In genomic region chr14:46816916-46817622, GRCm38 (mm10) we compare ENCODE assay signal across 22 mouse cellular contexts. TPM values are rescaled to one million over a fixed set of nuclear protein-coding genes. Genes with fewer than 3 reads are reported as not detected.
DNase-seq lines count a peak whose midpoint lies in the region; ATAC-seq lines count a peak whose summit lies in the region.
"Had no signal": no experiment of that assay in that cellular context is flagged by ENCODE, and none has a peak within 500 bp of the region (broad histone marks: within the 10 kb centered on the region; RNA-seq: fewer than 3 reads in every experiment).

No protein-coding gene starts in this region.

- H3K4me1 ChIP-seq in heart, embryonic 12.5 days (replicated peaks): peaks cover 30% of the 10 kb centered on the region
- peaks cover 56% of the 10 kb centered on the region for H3K4me1 ChIP-seq in liver, embryonic 12.5 days
- H3K4me1 ChIP-seq in liver, embryonic 11.5 days (replicated peaks; ENCODE audit: control insufficient read depth, insufficient read depth, low read length): peaks cover 17% of the 10 kb centered on the region; the same call in 1 of the 2 replicates
- H3K4me1 ChIP-seq in liver, embryonic 16.5 days (ENCODE audit: control insufficient read depth, low read depth, low read length): peaks cover 33% of the 10 kb centered on the region
- peaks cover 25% of the 10 kb centered on the region for H3K4me1 ChIP-seq in forebrain, embryonic 13.5 days

- peak; percentile 74 for DNase-seq in heart, adult 11 months
- no peak for DNase-seq in liver, embryonic 11.5 days (ENCODE audit: low spot score)
- DNase-seq in c-Kit-positive CD71-positive TER-119-positive erythroid progenitor cells, embryonic 14.5 days (ENCODE audit: low spot score): no peak
- DNase-seq: adrenal gland, adult 2 months; adrenal gland, postnatal 14 days; cerebellum, adult 18-20 months; cerebellum, adult 9-10 months; cerebellum, postnatal 14 days; gastrocnemius, postnatal 25 days; heart, adult 2 months had no signal

- no peak overlapping the region for H3K4me3 ChIP-seq in heart, embryonic 12.5 days
- no peak overlapping the region for H3K4me3 ChIP-seq in liver, embryonic 12.5 days
- H3K4me3 ChIP-seq in liver, embryonic 11.5 days (ENCODE audit: low read depth, low read length): no peak overlapping the region
- no peak overlapping the region for H3K4me3 ChIP-seq in liver, embryonic 16.5 days (ENCODE audit: low read depth, low read length)
- no peak overlapping the region for H3K4me3 ChIP-seq in forebrain, embryonic 13.5 days
- H3K4me3 ChIP-seq: embryonic facial prominence, embryonic 12.5 days; embryonic facial prominence, embryonic 15.5 days; forebrain, embryonic 15.5 days; heart, adult 2 months; heart, embryonic 10.5 days; hindbrain, embryonic 12.5 days; hindbrain, embryonic 15.5 days had no signal

- no peaks in the 10 kb centered on the region for H3K9me3 ChIP-seq in heart, embryonic 12.5 days (replicated peaks)
- no peaks in the 10 kb centered on the region for H3K9me3 ChIP-seq in liver, embryonic 12.5 days (replicated peaks)
- no peaks in the 10 kb centered on the region for H3K9me3 ChIP-seq in liver, embryonic 11.5 days (ENCODE audit: control insufficient read depth, low read length)
- H3K9me3 ChIP-seq in liver, embryonic 16.5 days (replicated peaks; ENCODE audit: control insufficient read depth, low read length): no peaks in the 10 kb centered on the region
- no peaks in the 10 kb centered on the region for H3K9me3 ChIP-seq in forebrain, embryonic 13.5 days (replicated peaks)
- H3K9me3 ChIP-seq: embryonic facial prominence, embryonic 12.5 days; embryonic facial prominence, embryonic 15.5 days; forebrain, embryonic 15.5 days; G1E; heart, embryonic 10.5 days; hindbrain, embryonic 12.5 days; hindbrain, embryonic 15.5 days had no signal

- no peak overlapping the region for H3K9ac ChIP-seq in heart, embryonic 12.5 days
- H3K9ac ChIP-seq in liver, embryonic 12.5 days: no peak overlapping the region
- no peak overlapping the region for H3K9ac ChIP-seq in liver, embryonic 11.5 days (ENCODE audit: low read depth, low read length)
- no peak overlapping the region for H3K9ac ChIP-seq in liver, embryonic 16.5 days (ENCODE audit: low read depth, low read length)
- no peak overlapping the region for H3K9ac ChIP-seq in forebrain, embryonic 13.5 days
- H3K9ac ChIP-seq: embryonic facial prominence, embryonic 12.5 days; embryonic facial prominence, embryonic 15.5 days; forebrain, embryonic 15.5 days; hindbrain, embryonic 12.5 days; hindbrain, embryonic 15.5 days had no signal

- ATAC-seq in heart, embryonic 12.5 days (ENCODE audit: insufficient number of reproducible peaks, low FRiP score): no peak
- ATAC-seq in liver, embryonic 12.5 days: no peak
- ATAC-seq in liver, embryonic 11.5 days (replicated peaks; ENCODE audit: low FRiP score): no peak
- no peak for ATAC-seq in liver, embryonic 16.5 days (ENCODE audit: low read depth)
- no peak for ATAC-seq in forebrain, embryonic 13.5 days
- no peak for ATAC-seq in cerebellum, adult (ENCODE audit: insufficient number of reproducible peaks, low FRiP score, low TSS enrichment)
- ATAC-seq: forebrain, embryonic 15.5 days had no signal

- peaks cover 36% of the 10 kb centered on the region for H3K36me3 ChIP-seq in heart, embryonic 12.5 days
- H3K36me3 ChIP-seq in liver, embryonic 12.5 days: peaks cover 64% of the 10 kb centered on the region
- H3K36me3 ChIP-seq in liver, embryonic 11.5 days (ENCODE audit: control insufficient read depth, insufficient read depth, low read length): peaks cover 15% of the 10 kb centered on the region
- H3K36me3 ChIP-seq in liver, embryonic 16.5 days (ENCODE audit: control insufficient read depth, insufficient read depth): peaks cover 12% of the 10 kb centered on the region
- H3K36me3 ChIP-seq in forebrain, embryonic 13.5 days (ENCODE audit: poor library complexity, severe bottlenecking): peaks cover 25% of the 10 kb centered on the region

- H3K27ac ChIP-seq in heart, embryonic 12.5 days (ENCODE audit: poor library complexity, severe bottlenecking): no peak overlapping the region
- H3K27ac ChIP-seq in liver, embryonic 12.5 days: peak overlapping the region; percentile 22; the same call in 1 of the 2 replicates
- no peak overlapping the region for H3K27ac ChIP-seq in liver, embryonic 11.5 days (ENCODE audit: low read depth, low read length)
- H3K27ac ChIP-seq in liver, embryonic 16.5 days (ENCODE audit: low read length): 0 out of 2 replicates have a peak overlapping the region, but pooled peaks have one; percentile 39
- no peak overlapping the region for H3K27ac ChIP-seq in forebrain, embryonic 13.5 days
- H3K27ac ChIP-seq: embryonic facial prominence, embryonic 12.5 days; embryonic facial prominence, embryonic 15.5 days; forebrain, embryonic 15.5 days; heart, adult 2 months; heart, embryonic 10.5 days; hindbrain, embryonic 12.5 days; hindbrain, embryonic 15.5 days had no signal

- no peaks in the 10 kb centered on the region for H3K27me3 ChIP-seq in heart, embryonic 12.5 days (replicated peaks)
- H3K27me3 ChIP-seq in liver, embryonic 12.5 days (replicated peaks): no peaks in the 10 kb centered on the region
- H3K27me3 ChIP-seq in liver, embryonic 11.5 days (replicated peaks; ENCODE audit: control insufficient read depth, insufficient read depth, low read length): no peaks in the 10 kb centered on the region
- H3K27me3 ChIP-seq in liver, embryonic 16.5 days (ENCODE audit: control insufficient read depth, insufficient read depth, low read depth, low read length): no peaks in the 10 kb centered on the region
- no peaks in the 10 kb centered on the region for H3K27me3 ChIP-seq in forebrain, embryonic 13.5 days
- H3K27me3 ChIP-seq: embryonic facial prominence, embryonic 12.5 days; embryonic facial prominence, embryonic 15.5 days; forebrain, embryonic 15.5 days; hindbrain, embryonic 12.5 days; hindbrain, embryonic 15.5 days had no signal

- H3K4me2 ChIP-seq in heart, embryonic 12.5 days: no peak overlapping the region
- H3K4me2 ChIP-seq in liver, embryonic 12.5 days: no peak overlapping the region
- no peak overlapping the region for H3K4me2 ChIP-seq in liver, embryonic 11.5 days
- no peak overlapping the region for H3K4me2 ChIP-seq in liver, embryonic 16.5 days (ENCODE audit: low read depth, low read length)
- H3K4me2 ChIP-seq in forebrain, embryonic 13.5 days: no peak overlapping the region
- H3K4me2 ChIP-seq: embryonic facial prominence, embryonic 12.5 days; embryonic facial prominence, embryonic 15.5 days; forebrain, embryonic 15.5 days; hindbrain, embryonic 12.5 days; hindbrain, embryonic 15.5 days had no signal

- WGBS in heart, embryonic 12.5 days: 84% methylated on average over 8 of the region's 8 CpGs
- 72% methylated on average over 8 of the region's 8 CpGs for WGBS in liver, embryonic 12.5 days (ENCODE audit: insufficient replicate concordance)
- 88% methylated on average over 8 of the region's 8 CpGs for WGBS in liver, embryonic 11.5 days
- WGBS in liver, embryonic 16.5 days (ENCODE audit: insufficient replicate concordance): 76% methylated on average over 8 of the region's 8 CpGs
- WGBS in forebrain, embryonic 13.5 days: 96% methylated on average over 8 of the region's 8 CpGs

RNA-seq across cellular contexts. Expression of gene Gmfb, which starts 5.0 kb away (rescaled TPM):
- polyA plus RNA-seq in heart, embryonic 12.5 days (2016; fragmentation: Nextera tagmentation; extraction: Ambion mirVana): 68.1 and 73.8 TPM in 2 replicates
- polyA plus RNA-seq in liver, embryonic 12.5 days (2016; fragmentation: Nextera tagmentation; extraction: Ambion mirVana): 49.6 and 55.3 TPM in 2 replicates
- 71.2 and 78.2 TPM in 2 replicates for polyA plus RNA-seq in liver, embryonic 11.5 days (2014; fragmentation: Nextera tagmentation; extraction: Ambion mirVana)
- 22.5 and 24.2 TPM in 2 replicates for polyA plus RNA-seq in liver, embryonic 16.5 days (2015; fragmentation: Nextera tagmentation; extraction: Ambion mirVana)
- polyA plus RNA-seq in forebrain, embryonic 13.5 days (2015; fragmentation: Nextera tagmentation; extraction: Ambion mirVana): 90.1 and 98.6 TPM in 2 replicates

RNA-seq across cellular contexts. Expression of gene Cgrrf1, which starts 14.9 kb away (rescaled TPM):
- 26.3 and 26.8 TPM in 2 replicates for polyA plus RNA-seq in heart, embryonic 12.5 days (2016; fragmentation: Nextera tagmentation; extraction: Ambion mirVana)
- 20.6 and 21.7 TPM in 2 replicates for polyA plus RNA-seq in liver, embryonic 12.5 days (2016; fragmentation: Nextera tagmentation; extraction: Ambion mirVana)
- 23.1 and 24.4 TPM in 2 replicates for polyA plus RNA-seq in liver, embryonic 11.5 days (2014; fragmentation: Nextera tagmentation; extraction: Ambion mirVana)
- 18.4 and 19.7 TPM in 2 replicates for polyA plus RNA-seq in liver, embryonic 16.5 days (2015; fragmentation: Nextera tagmentation; extraction: Ambion mirVana)
- polyA plus RNA-seq in forebrain, embryonic 13.5 days (2015; fragmentation: Nextera tagmentation; extraction: Ambion mirVana): 20.4 and 23.8 TPM in 2 replicates

RNA-seq across cellular contexts. Expression of gene Cnih1, which starts 28.9 kb away (rescaled TPM):
- polyA plus RNA-seq in heart, embryonic 12.5 days (2016; fragmentation: Nextera tagmentation; extraction: Ambion mirVana): 175 and 179 TPM in 2 replicates
- 109 and 116 TPM in 2 replicates for polyA plus RNA-seq in liver, embryonic 12.5 days (2016; fragmentation: Nextera tagmentation; extraction: Ambion mirVana)
- 165 and 171 TPM in 2 replicates for polyA plus RNA-seq in liver, embryonic 11.5 days (2014; fragmentation: Nextera tagmentation; extraction: Ambion mirVana)
- polyA plus RNA-seq in liver, embryonic 16.5 days (2015; fragmentation: Nextera tagmentation; extraction: Ambion mirVana): 73.6 and 76.3 TPM in 2 replicates
- polyA plus RNA-seq in forebrain, embryonic 13.5 days (2015; fragmentation: Nextera tagmentation; extraction: Ambion mirVana): 168 and 176 TPM in 2 replicates

RNA-seq across cellular contexts. Expression of gene Cdkn3, which starts 56.7 kb away (rescaled TPM):
- polyA plus RNA-seq in heart, embryonic 12.5 days (2016; fragmentation: Nextera tagmentation; extraction: Ambion mirVana): 48.8 and 51.8 TPM in 2 replicates
- 98.8 and 99.0 TPM in 2 replicates for polyA plus RNA-seq in liver, embryonic 12.5 days (2016; fragmentation: Nextera tagmentation; extraction: Ambion mirVana)
- polyA plus RNA-seq in liver, embryonic 11.5 days (2014; fragmentation: Nextera tagmentation; extraction: Ambion mirVana): 63.6 and 66.0 TPM in 2 replicates
- polyA plus RNA-seq in liver, embryonic 16.5 days (2015; fragmentation: Nextera tagmentation; extraction: Ambion mirVana): 97.9 and 109 TPM in 2 replicates
- 38.5 and 41.8 TPM in 2 replicates for polyA plus RNA-seq in forebrain, embryonic 13.5 days (2015; fragmentation: Nextera tagmentation; extraction: Ambion mirVana)
- polyA plus RNA-seq: adrenal gland, adult 2 months had no signal

Comparison
In these comparisons a context has a peak if more than half of its experiments do, and no peak if none do; other contexts are left out.
1. H3K27ac ChIP-seq: peak in liver, embryonic 12.5 days (single experiment) and liver, embryonic 16.5 days (single experiment); none in heart, embryonic 12.5 days (single experiment), liver, embryonic 11.5 days (single experiment) and forebrain, embryonic 13.5 days (single experiment).